ENCODE assay signal across 35 mouse cellular contexts in the genomic region with DNA sequence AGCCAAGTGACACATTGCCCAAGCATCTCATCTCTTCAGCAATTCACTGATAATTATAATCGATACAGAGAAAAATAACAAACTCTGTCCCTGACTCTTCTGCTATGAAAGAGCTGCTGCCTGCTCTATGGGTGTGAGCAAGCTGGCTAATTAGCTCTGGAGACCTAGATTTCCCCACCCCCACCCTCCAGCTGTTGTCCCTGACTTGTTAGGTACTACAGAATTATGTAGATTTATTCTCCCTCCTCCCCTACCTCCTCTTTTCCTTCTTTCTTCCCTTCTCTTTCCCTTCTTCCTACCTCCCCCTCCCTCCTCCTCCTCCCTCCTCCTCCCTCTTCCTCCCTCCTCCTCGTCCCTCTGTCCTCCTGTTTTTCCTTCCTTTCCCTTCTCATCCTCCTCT. TPM values are rescaled to one million over a fixed set of nuclear protein-coding genes. Genes with fewer than 3 reads are reported as not detected.
DNase-seq lines count a peak whose midpoint lies in the region; ATAC-seq and TF ChIP-seq lines count a peak whose summit lies in the region.
"Had no signal": no experiment of that assay in that cellular context is flagged by ENCODE, and none has a peak within 500 bp of the region (broad histone marks: within the 10 kb centered on the region; RNA-seq: fewer than 3 reads in every experiment).

No protein-coding gene starts in this region.

- H3K4me3 ChIP-seq in forebrain, embryonic 14.5 days (ENCODE audit: low read depth, low read length): no peak overlapping the region
- H3K4me3 ChIP-seq in forebrain, embryonic 11.5 days (ENCODE audit: low read depth, low read length): no peak overlapping the region
- H3K4me3 ChIP-seq in layer of hippocampus, adult 2 months: no peak overlapping the region
- no peak overlapping the region for H3K4me3 ChIP-seq in olfactory bulb, adult 2 months (ENCODE audit: insufficient read depth, low read depth, low read length)
- H3K4me3 ChIP-seq: embryonic facial prominence, embryonic 10.5 days; embryonic facial prominence, embryonic 13.5 days; erythroblast, embryonic 14.5 days; gastrocnemius, adult 2 months; hindbrain, embryonic 12.5 days; hindbrain, embryonic 15.5 days had no signal

- no peak overlapping the region for H3K9ac ChIP-seq in forebrain, embryonic 14.5 days (ENCODE audit: low read length)
- no peak overlapping the region for H3K9ac ChIP-seq in forebrain, embryonic 11.5 days (ENCODE audit: low read length)
- H3K9ac ChIP-seq: embryonic facial prominence, embryonic 13.5 days; hindbrain, embryonic 12.5 days; hindbrain, embryonic 15.5 days had no signal

- no peaks in the 10 kb centered on the region for H3K27me3 ChIP-seq in forebrain, embryonic 14.5 days (replicated peaks; ENCODE audit: control insufficient read depth, insufficient read depth, low read length)
- no peaks in the 10 kb centered on the region for H3K27me3 ChIP-seq in forebrain, embryonic 11.5 days (ENCODE audit: control insufficient read depth, insufficient read depth, low read length)
- H3K27me3 ChIP-seq: embryonic facial prominence, embryonic 13.5 days; hindbrain, embryonic 12.5 days; hindbrain, embryonic 15.5 days had no signal

- H3K4me2 ChIP-seq in forebrain, embryonic 14.5 days (ENCODE audit: low read length): no peak overlapping the region
- H3K4me2 ChIP-seq in forebrain, embryonic 11.5 days (ENCODE audit: low read depth, low read length, severe bottlenecking): no peak overlapping the region
- H3K4me2 ChIP-seq: embryonic facial prominence, embryonic 13.5 days; heart, embryonic 11.5 days; hindbrain, embryonic 12.5 days; hindbrain, embryonic 15.5 days had no signal

- peak; percentile 35 for DNase-seq in forebrain, embryonic 14.5 days (ENCODE audit: low spot score)
- no peak for DNase-seq in forebrain, embryonic 11.5 days (ENCODE audit: low spot score)
- DNase-seq in layer of hippocampus, adult 2 months (ENCODE audit: low spot score in 2 of 2): no peak
- no peak for DNase-seq in layer of hippocampus, adult 11-12 months (ENCODE audit: low spot score)
- DNase-seq in retina, postnatal 1 day: peak; percentile 30
- DNase-seq in retina, embryonic 14.5 days (ENCODE audit: low spot score): no peak
- DNase-seq in adrenal gland, postnatal 10 days: no peak
- DNase-seq: adrenal gland, adult 2 months; adrenal gland, postnatal 25 days; B cell, adult 2 months; cerebellum, adult 11 months; cerebellum, adult 2 months; cerebellum, adult 9-11 months; cerebellum, postnatal 25 days; embryo, embryonic 11 days; gastrocnemius, adult 2 months; gastrocnemius, postnatal 14 days; heart, adult 11 months had no signal

- no peak for TF ChIP-seq POLR2A in olfactory bulb, adult 2 months (IDR thresholded peaks at IDR 0.05; ENCODE audit: insufficient read depth, low read depth, low read length)

- no peak for TF ChIP-seq CTCF in layer of hippocampus, adult 2 months (conservative IDR thresholded peaks at IDR 0.05)
- TF ChIP-seq CTCF in olfactory bulb, adult 2 months (IDR thresholded peaks at IDR 0.05; ENCODE audit: insufficient read depth, low read depth, low read length): no peak

- H3K4me1 ChIP-seq in forebrain, embryonic 14.5 days (ENCODE audit: control insufficient read depth, insufficient read depth, low read length): no peaks in the 10 kb centered on the region
- no peaks in the 10 kb centered on the region for H3K4me1 ChIP-seq in forebrain, embryonic 11.5 days (replicated peaks; ENCODE audit: control insufficient read depth, insufficient read depth, low read length)
- H3K4me1 ChIP-seq in olfactory bulb, adult 2 months (ENCODE audit: control insufficient read depth, insufficient read depth, low read length): peaks cover 5% of the 10 kb centered on the region; the same call in 1 of the 2 replicates
- H3K4me1 ChIP-seq: embryonic facial prominence, embryonic 10.5 days; embryonic facial prominence, embryonic 13.5 days; hindbrain, embryonic 12.5 days; hindbrain, embryonic 15.5 days had no signal

- ATAC-seq in forebrain, embryonic 14.5 days: no peak
- no peak for ATAC-seq in forebrain, embryonic 11.5 days (replicated peaks; ENCODE audit: low FRiP score)
- ATAC-seq: intestine, postnatal 0 days had no signal

- no peaks in the 10 kb centered on the region for H3K9me3 ChIP-seq in forebrain, embryonic 14.5 days (replicated peaks; ENCODE audit: control insufficient read depth, low read length)
- no peaks in the 10 kb centered on the region for H3K9me3 ChIP-seq in forebrain, embryonic 11.5 days (ENCODE audit: control insufficient read depth, low read length)
- H3K9me3 ChIP-seq: embryonic facial prominence, embryonic 13.5 days; G1E; hindbrain, embryonic 12.5 days; hindbrain, embryonic 15.5 days had no signal

- no peak overlapping the region for H3K27ac ChIP-seq in forebrain, embryonic 14.5 days (ENCODE audit: low read depth, low read length)
- no peak overlapping the region for H3K27ac ChIP-seq in forebrain, embryonic 11.5 days (ENCODE audit: low read depth, low read length)
- peak overlapping the region; percentile 64 for H3K27ac ChIP-seq in layer of hippocampus, adult 2 months
- 0 out of 2 replicates have a peak overlapping the region, but pooled peaks have one; percentile 3 for H3K27ac ChIP-seq in olfactory bulb, adult 2 months (ENCODE audit: insufficient read depth, low read depth, low read length)
- H3K27ac ChIP-seq: embryonic facial prominence, embryonic 10.5 days; embryonic facial prominence, embryonic 13.5 days; gastrocnemius, adult 2 months; hindbrain, embryonic 12.5 days; hindbrain, embryonic 15.5 days had no signal

- H3K36me3 ChIP-seq in forebrain, embryonic 14.5 days (ENCODE audit: control insufficient read depth, insufficient read depth, low read length): no peaks in the 10 kb centered on the region
- no peaks in the 10 kb centered on the region for H3K36me3 ChIP-seq in forebrain, embryonic 11.5 days (ENCODE audit: control insufficient read depth, insufficient read depth, low read length)
- H3K36me3 ChIP-seq: embryonic facial prominence, embryonic 10.5 days; embryonic facial prominence, embryonic 13.5 days; G1E; hindbrain, embryonic 12.5 days; hindbrain, embryonic 15.5 days had no signal

- 53% methylated on average over 2 of the region's 2 CpGs for WGBS in forebrain, embryonic 14.5 days
- 69% methylated on average over 2 of the region's 2 CpGs for WGBS in forebrain, embryonic 11.5 days
- 28% methylated on average over 2 of the region's 2 CpGs for WGBS in olfactory bulb, adult 2 months

RNA-seq across cellular contexts. Expression of gene Lmtk2, which starts 19.4 kb away (rescaled TPM):
- 5.2 and 7.4 TPM in 2 replicates for polyA plus RNA-seq in forebrain, embryonic 14.5 days (2014; fragmentation: Nextera tagmentation; extraction: Ambion mirVana)
- 7.8 and 8.3 TPM in 2 replicates for polyA plus RNA-seq in forebrain, embryonic 11.5 days (2014; fragmentation: Nextera tagmentation; extraction: Ambion mirVana)
- total RNA-seq in layer of hippocampus, adult 2 months (2021): 10 to 100 TPM; 87.7 to 91.1 TPM
- not detected in 2 replicates for polyA plus RNA-seq in olfactory bulb, adult 2 months (2012; ENCODE audit: insufficient read depth, insufficient read length, low replicate concordance, missing spikeins)
- 10 to 100 TPM; 21.9 to 24.4 TPM for total RNA-seq in adrenal gland, postnatal 10 days (2021)

RNA-seq across cellular contexts. Expression of gene Ocm, which starts 54.4 kb away (rescaled TPM):
- 0.90 TPM in 1 of 2 replicates, not detected in the other for polyA plus RNA-seq in forebrain, embryonic 14.5 days (2014; fragmentation: Nextera tagmentation; extraction: Ambion mirVana)
- polyA plus RNA-seq in forebrain, embryonic 11.5 days (2014; fragmentation: Nextera tagmentation; extraction: Ambion mirVana): not detected in 2 replicates
- total RNA-seq in layer of hippocampus, adult 2 months (2021): not detected
- polyA plus RNA-seq in olfactory bulb, adult 2 months (2012; ENCODE audit: insufficient read depth, insufficient read length, low replicate concordance, missing spikeins): not detected in 2 replicates
- total RNA-seq in adrenal gland, postnatal 10 days (2021): not detected
- total RNA-seq: adrenal gland, adult 2 months; adrenal gland, postnatal 25 days; CH12.LX; G1E; gastrocnemius, adult 2 months; gastrocnemius, postnatal 14 days; gastrocnemius, postnatal 4 days; heart, adult 8-10 months; heart, postnatal 25 days; hematopoietic stem cell, adult 5-6 weeks had no signal
- polyA plus RNA-seq: adrenal gland, adult 2 months; cerebellum, adult 2 months; embryonic facial prominence, embryonic 10.5 days; embryonic facial prominence, embryonic 13.5 days; erythroblast, embryonic 14.5 days; G1E; heart, embryonic 11.5 days; heart, embryonic 14.5 days; heart, postnatal 0 days; hindbrain, embryonic 12.5 days; hindbrain, embryonic 15.5 days; intestine, embryonic 14.5 days; intestine, postnatal 0 days had no signal

Comparison
In these comparisons a context has a peak if more than half of its experiments do, and no peak if none do; other contexts are left out.
1. DNase-seq: peak in forebrain, embryonic 14.5 days (single experiment) and retina, postnatal 1 day (single experiment); none in forebrain, embryonic 11.5 days (single experiment), layer of hippocampus, adult 2 months (0 of 2), layer of hippocampus, adult 11-12 months (single experiment), retina, embryonic 14.5 days (single experiment) and adrenal gland, postnatal 10 days (single experiment).
2. H3K27ac ChIP-seq: peak in layer of hippocampus, adult 2 months (single experiment) and olfactory bulb, adult 2 months (single experiment); none in forebrain, embryonic 14.5 days (single experiment) and forebrain, embryonic 11.5 days (single experiment).